Mouse (Mus musculus): ENCODE results near the gene Rep15. TPM values are rescaled to one million over a fixed set of nuclear protein-coding genes. Genes with fewer than 3 reads are reported as not detected.

Rep15 gene
- total and polyA plus RNA-seq, 2 experiments from 2014 or later = 0.49 to 0.83 TPM

DNA sequence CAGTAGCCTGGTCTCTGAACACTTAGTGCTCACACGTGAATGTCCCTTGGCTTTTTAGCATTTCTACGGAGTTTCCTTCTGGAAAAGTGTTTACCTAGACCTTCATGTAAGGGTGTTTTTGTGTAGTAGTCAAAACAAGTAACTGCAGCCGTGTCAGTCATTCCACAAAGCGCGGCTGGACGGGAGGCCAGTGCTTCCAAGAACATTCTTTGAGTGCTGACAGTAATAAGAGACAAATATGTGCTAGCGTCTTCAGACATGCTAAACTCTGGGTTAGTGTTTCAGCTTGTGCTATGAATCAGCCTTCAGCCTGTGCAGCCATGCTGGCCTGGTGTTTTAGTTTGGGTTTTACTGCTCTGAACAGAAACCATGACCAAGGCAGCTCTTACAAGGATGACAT is 30.3 kb downstream of the Rep15 start:
- H3K4me3 ChIP-seq (ENCODE audit: low read depth, low read length) = no peak overlapping the region
- no peak overlapping the region for H3K4me2 ChIP-seq (ENCODE audit: low read depth, low read length, poor library complexity, severe bottlenecking)
- TF ChIP-seq CTCF (IDR thresholded peaks at IDR 0.05) = no peak
- DNase-seq (ENCODE audit: low spot score) (no peak), ATAC-seq (ENCODE audit: low FRiP score) (no peak)
- H3K36me3 ChIP-seq (ENCODE audit: insufficient read depth, low read length) = peaks cover 57% of the 10 kb centered on the region
- no peaks in the 10 kb centered on the region for H3K27me3 ChIP-seq (ENCODE audit: insufficient read depth, low read length)
- 94% methylated on average over 7 of the region's 7 CpGs for WGBS
- no peak overlapping the region for H3K27ac ChIP-seq (ENCODE audit: low read depth, low read length)
- H3K9ac ChIP-seq (replicated peaks; ENCODE audit: low read length, poor library complexity, severe bottlenecking) = no peak overlapping the region
- H3K4me1 ChIP-seq (ENCODE audit: insufficient read depth, low read length) = no peaks in the 10 kb centered on the region
- H3K9me3 ChIP-seq (ENCODE audit: low read length) = no peaks in the 10 kb centered on the region

DNA sequence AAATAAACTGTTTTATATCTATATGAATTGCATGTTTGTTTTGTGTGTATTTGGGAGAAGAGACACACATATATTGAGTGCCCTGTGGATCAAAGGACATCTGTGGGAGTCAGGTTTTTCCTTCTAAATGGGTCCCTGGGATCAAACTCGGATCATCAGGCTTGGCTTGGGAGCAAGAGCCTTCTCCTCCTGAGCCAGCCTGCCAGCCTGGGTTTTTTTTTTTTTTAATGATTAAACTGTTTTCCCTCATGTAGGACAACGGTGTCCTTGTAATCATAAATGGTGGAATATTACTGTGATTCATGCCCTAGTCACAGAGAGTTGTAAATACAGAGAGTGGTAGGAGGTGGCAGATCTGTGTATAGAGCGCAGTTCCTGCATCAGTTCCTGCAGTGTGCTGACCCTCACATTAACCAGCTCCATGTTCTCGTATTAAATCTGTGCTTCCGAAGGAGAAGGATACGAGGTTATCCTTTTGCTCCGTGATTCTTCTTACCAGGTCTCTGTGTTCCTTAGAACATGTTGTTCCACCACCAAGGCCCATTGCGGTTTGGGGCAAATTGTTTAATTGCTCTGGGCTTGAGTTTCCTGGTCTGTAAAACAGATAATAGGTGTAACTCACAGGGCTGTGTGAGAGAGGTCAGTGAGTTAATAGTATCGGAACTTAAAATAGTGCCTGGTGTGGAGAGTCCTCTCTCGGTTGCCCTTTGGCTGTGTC is 32.0 kb downstream of the Rep15 start:
- no peaks in the 10 kb centered on the region for H3K27me3 ChIP-seq (ENCODE audit: insufficient read depth, low read length)
- WGBS = 97% methylated on average over 10 of the region's 10 CpGs
- DNase-seq (ENCODE audit: low spot score) (no peak), ATAC-seq (ENCODE audit: low FRiP score) (no peak)
- no peak overlapping the region for H3K27ac ChIP-seq (ENCODE audit: low read depth, low read length)
- H3K36me3 ChIP-seq (ENCODE audit: insufficient read depth, low read length) = peaks cover 52% of the 10 kb centered on the region
- TF ChIP-seq CTCF (IDR thresholded peaks at IDR 0.05) = no peak
- H3K4me1 ChIP-seq (ENCODE audit: insufficient read depth, low read length) = no peaks in the 10 kb centered on the region
- no peak overlapping the region for H3K4me3 ChIP-seq (ENCODE audit: low read depth, low read length)
- no peak overlapping the region for H3K9ac ChIP-seq (replicated peaks; ENCODE audit: low read length, poor library complexity, severe bottlenecking)
- H3K9me3 ChIP-seq (ENCODE audit: low read length) = no peaks in the 10 kb centered on the region
- H3K4me2 ChIP-seq (ENCODE audit: low read depth, low read length, poor library complexity, severe bottlenecking) = no peak overlapping the region

DNA sequence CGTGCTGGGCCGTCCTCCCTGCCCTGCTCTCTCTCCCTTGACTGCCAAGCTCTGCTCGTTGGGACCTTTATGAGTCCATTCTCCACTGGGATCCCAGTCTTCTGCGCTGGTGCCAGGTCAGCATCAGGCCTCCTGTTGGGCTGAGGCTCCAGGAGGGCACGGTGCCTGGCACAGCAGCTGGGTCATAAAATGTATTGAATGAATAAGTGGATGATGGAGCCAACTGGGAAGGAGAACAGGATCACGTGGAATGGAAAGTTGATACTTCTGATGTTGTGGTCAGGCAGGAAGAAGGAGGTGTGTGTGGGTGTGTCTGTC is 32.5 kb downstream of the Rep15 start:
- TF ChIP-seq CTCF (IDR thresholded peaks at IDR 0.05) = no peak

DNA sequence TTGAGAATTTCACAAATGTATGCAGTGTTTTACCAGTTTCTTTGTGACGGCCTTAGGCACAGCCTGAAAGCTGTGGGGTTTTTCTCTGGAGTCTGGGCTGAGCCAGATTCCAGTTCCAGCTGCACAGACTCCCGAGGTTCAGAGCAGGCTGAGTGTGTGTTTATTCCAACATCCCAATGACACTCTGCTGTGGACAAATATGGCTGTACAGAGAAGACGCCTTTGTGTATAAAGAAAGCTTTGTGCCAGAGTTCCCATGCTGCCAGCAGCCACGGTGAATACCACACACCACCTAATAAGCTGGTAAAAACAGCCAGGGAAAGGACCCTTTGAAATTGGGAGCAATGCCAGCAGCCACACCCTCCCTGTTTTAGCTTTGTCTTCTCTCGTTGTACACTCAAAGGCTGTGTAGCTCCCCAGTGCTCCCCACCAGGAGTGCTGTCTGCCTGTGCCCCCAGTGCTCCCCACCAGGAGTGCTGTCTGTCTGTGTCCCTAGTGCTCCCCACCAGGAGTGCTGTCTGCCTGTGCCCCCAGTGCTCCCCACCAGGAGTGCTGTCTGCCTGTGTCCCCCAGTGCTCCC is 43.5 kb downstream of the Rep15 start:
- DNase-seq (ENCODE audit: low spot score) = no peak
- Histone ChIP-seq H3K4me1 (ENCODE audit: insufficient read depth, low read length) (no peaks in the 10 kb centered on the region), H3K4me2 (ENCODE audit: low read depth, low read length, poor library complexity, severe bottlenecking) (no peak overlapping the region), H3K9ac (replicated peaks; ENCODE audit: low read length, poor library complexity, severe bottlenecking) (no peak overlapping the region), H3K4me3 (ENCODE audit: low read depth, low read length) (no peak overlapping the region), H3K9me3 (ENCODE audit: low read length) (no peaks in the 10 kb centered on the region), H3K27ac (ENCODE audit: low read depth, low read length) (no peak overlapping the region), H3K27me3 (ENCODE audit: insufficient read depth, low read length) (no peaks in the 10 kb centered on the region), H3K36me3 (ENCODE audit: insufficient read depth, low read length) (peaks cover 10% of the 10 kb centered on the region)
- no peak for TF ChIP-seq CTCF (IDR thresholded peaks at IDR 0.05)
- WGBS = 33% methylated on average over 5 of the region's 5 CpGs
- ATAC-seq (ENCODE audit: low FRiP score) = no peak

More for the DNA sequence above, 32.5 kb downstream of the Rep15 start:
- ATAC-seq (ENCODE audit: low FRiP score) (no peak), DNase-seq (ENCODE audit: low spot score) (no peak)
- no peaks in the 10 kb centered on the region for H3K9me3 ChIP-seq (ENCODE audit: low read length)
- no peaks in the 10 kb centered on the region for H3K27me3 ChIP-seq (ENCODE audit: insufficient read depth, low read length)
- H3K9ac ChIP-seq (replicated peaks; ENCODE audit: low read length, poor library complexity, severe bottlenecking) = no peak overlapping the region
- no peak overlapping the region for H3K4me3 ChIP-seq (ENCODE audit: low read depth, low read length)
- no peak overlapping the region for H3K4me2 ChIP-seq (ENCODE audit: low read depth, low read length, poor library complexity, severe bottlenecking)
- WGBS = 94% methylated on average over 6 of the region's 6 CpGs
- peaks cover 52% of the 10 kb centered on the region for H3K36me3 ChIP-seq (ENCODE audit: insufficient read depth, low read length)
- H3K4me1 ChIP-seq (ENCODE audit: insufficient read depth, low read length) = no peaks in the 10 kb centered on the region
- H3K27ac ChIP-seq (ENCODE audit: low read depth, low read length) = no peak overlapping the region

DNA sequence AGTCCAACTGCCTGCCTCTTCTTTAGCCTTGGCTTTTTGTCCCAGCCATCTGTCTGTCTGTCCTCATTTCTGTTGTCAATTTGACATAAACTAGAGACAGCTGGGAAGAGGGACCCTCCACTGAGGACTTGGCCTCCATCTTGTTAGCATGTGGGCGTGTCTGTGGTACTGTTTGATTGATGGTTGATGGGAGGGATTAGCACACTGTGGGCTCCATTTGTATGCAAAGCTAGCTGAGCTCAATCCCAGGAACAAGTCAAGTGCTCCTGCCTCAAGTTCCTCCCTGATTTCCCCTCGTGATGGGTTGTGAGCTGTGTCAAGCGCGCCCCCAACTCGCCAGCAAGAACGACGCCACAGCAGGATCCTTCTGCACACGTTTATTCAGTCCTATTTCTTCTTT is 44.5 kb downstream of the Rep15 start:
- H3K36me3 ChIP-seq (ENCODE audit: insufficient read depth, low read length) = peaks cover under 1% of the 10 kb centered on the region; the same call in 1 of the 2 replicates
- no peak for TF ChIP-seq CTCF (IDR thresholded peaks at IDR 0.05)
- H3K4me1 ChIP-seq (ENCODE audit: insufficient read depth, low read length) = no peaks in the 10 kb centered on the region
- no peak overlapping the region for H3K4me3 ChIP-seq (ENCODE audit: low read depth, low read length)
- 81% methylated on average over 7 of the region's 8 CpGs for WGBS
- no peak overlapping the region for H3K9ac ChIP-seq (replicated peaks; ENCODE audit: low read length, poor library complexity, severe bottlenecking)
- no peak for DNase-seq (ENCODE audit: low spot score)
- H3K9me3 ChIP-seq (ENCODE audit: low read length) = no peaks in the 10 kb centered on the region
- ATAC-seq (ENCODE audit: low FRiP score) = no peak
- no peaks in the 10 kb centered on the region for H3K27me3 ChIP-seq (ENCODE audit: insufficient read depth, low read length)
- no peak overlapping the region for H3K4me2 ChIP-seq (ENCODE audit: low read depth, low read length, poor library complexity, severe bottlenecking)
- H3K27ac ChIP-seq (ENCODE audit: low read depth, low read length) = no peak overlapping the region

DNA sequence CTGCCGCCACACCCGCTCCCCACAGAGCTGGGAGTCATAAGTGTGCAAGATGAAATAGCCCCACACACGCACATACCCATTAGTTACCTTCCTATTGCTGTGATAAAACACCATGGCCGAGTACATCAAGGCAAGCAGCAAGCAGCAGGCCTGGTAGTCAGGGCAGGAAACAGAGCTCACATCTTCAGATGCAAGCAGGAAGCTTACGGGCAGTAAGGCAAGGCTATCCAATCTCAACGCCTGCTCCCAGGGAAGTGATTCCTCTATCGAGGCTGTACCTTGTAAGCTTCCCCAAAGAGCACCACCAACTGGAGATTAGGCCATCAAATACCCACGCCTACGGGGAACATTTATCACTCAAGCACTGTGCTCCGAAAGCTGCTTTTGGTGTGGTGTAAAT is 47.5 kb downstream of the Rep15 start:
- no peak for ATAC-seq (ENCODE audit: low FRiP score)
- Histone ChIP-seq H3K4me2 (ENCODE audit: low read depth, low read length, poor library complexity, severe bottlenecking) (no peak overlapping the region), H3K9ac (replicated peaks; ENCODE audit: low read length, poor library complexity, severe bottlenecking) (no peak overlapping the region), H3K4me1 (ENCODE audit: insufficient read depth, low read length) (no peaks in the 10 kb centered on the region), H3K27me3 (ENCODE audit: insufficient read depth, low read length) (no peaks in the 10 kb centered on the region), H3K27ac (ENCODE audit: low read depth, low read length) (no peak overlapping the region), H3K36me3 (ENCODE audit: insufficient read depth, low read length) (no peaks in the 10 kb centered on the region), H3K9me3 (ENCODE audit: low read length) (no peaks in the 10 kb centered on the region), H3K4me3 (ENCODE audit: low read depth, low read length) (no peak overlapping the region)
- 92% methylated on average over 10 of the region's 10 CpGs for WGBS
- no peak for DNase-seq (ENCODE audit: low spot score)
- TF ChIP-seq CTCF (IDR thresholded peaks at IDR 0.05) = no peak

Other genes starting within 250 kb of the Rep15 start
- 2.5 and 6.4 TPM in 2 replicates for gene Arntl2, start 236.5 kb upstream of the Rep15 start, total RNA-seq (2014; rRNA removed)
- gene Arntl2, start 236.5 kb upstream of the Rep15 start, polyA plus RNA-seq (2015; fragmentation: Nextera tagmentation; extraction: Ambion mirVana) = 4.5 and 6.4 TPM in 2 replicates
- not detected in 2 replicates for gene Smco2, start 182.5 kb upstream of the Rep15 start, total RNA-seq (2014; rRNA removed)
- gene Smco2, start 182.5 kb upstream of the Rep15 start, polyA plus RNA-seq (2015; fragmentation: Nextera tagmentation; extraction: Ambion mirVana) = not detected in 2 replicates
- 23.7 and 25.0 TPM in 2 replicates for gene Ppfibp1, start 144.1 kb upstream of the Rep15 start, total RNA-seq (2014; rRNA removed)
- gene Ppfibp1, start 144.1 kb upstream of the Rep15 start, polyA plus RNA-seq (2015; fragmentation: Nextera tagmentation; extraction: Ambion mirVana) = 21.6 and 25.4 TPM in 2 replicates
- gene 1700034J05Rik, start 78.2 kb upstream of the Rep15 start, total RNA-seq (2014; rRNA removed) = not detected in 2 replicates
- gene 1700034J05Rik, start 78.2 kb upstream of the Rep15 start, polyA plus RNA-seq (2015; fragmentation: Nextera tagmentation; extraction: Ambion mirVana) = not detected in 2 replicates
- gene Mrps35, start 10.2 kb downstream of the Rep15 start, total RNA-seq (2014; rRNA removed) = 8.9 and 9.4 TPM in 2 replicates
- 61.0 and 72.6 TPM in 2 replicates for gene Mrps35, start 10.2 kb downstream of the Rep15 start, polyA plus RNA-seq (2015; fragmentation: Nextera tagmentation; extraction: Ambion mirVana)
- 0.57 and 1.9 TPM in 2 replicates for gene Mansc4, start 54.4 kb downstream of the Rep15 start, total RNA-seq (2014; rRNA removed)
- 1.4 TPM in 2 replicates for gene Mansc4, start 54.4 kb downstream of the Rep15 start, polyA plus RNA-seq (2015; fragmentation: Nextera tagmentation; extraction: Ambion mirVana)
- 26.0 and 32.5 TPM in 2 replicates for gene Klhl42, start 58.8 kb downstream of the Rep15 start, total RNA-seq (2014; rRNA removed)
- 6.4 and 6.5 TPM in 2 replicates for gene Klhl42, start 58.8 kb downstream of the Rep15 start, polyA plus RNA-seq (2015; fragmentation: Nextera tagmentation; extraction: Ambion mirVana)
- gene Pthlh, start 231.6 kb downstream of the Rep15 start, total RNA-seq (2014; rRNA removed) = 0.85 and 2.5 TPM in 2 replicates
- gene Pthlh, start 231.6 kb downstream of the Rep15 start, polyA plus RNA-seq (2015; fragmentation: Nextera tagmentation; extraction: Ambion mirVana) = 2.3 TPM in 2 replicates